Mouse (Mus musculus) cerebellum, adult 11-12 months (tissue): ENCODE measurements around the gene Specc1.

Experiments
- DNase-seq: peaks from one replicate; pipeline ENCODE4 v3.0.0; 2022

Gene Specc1

GRCm38 (mm10) chr11:61956572-61957295 lies at the start of gene Specc1:
TSS of gene Specc1 (plus strand) at chr11:61956763.
- peak; percentile 93 for DNase-seq

GRCm38 (mm10) chr11:61908315-61908714 lies 48.2 kb upstream of the Specc1 start:
- no peak for DNase-seq

- DNase-seq = no peak
Measured at GRCm38 (mm10) chr11:61919702-61920101, 36.9 kb upstream of the Specc1 start.

- no peak for DNase-seq
Measured at GRCm38 (mm10) chr11:61923309-61923708, 33.3 kb upstream of the Specc1 start.

- DNase-seq = no peak
Measured at GRCm38 (mm10) chr11:61929323-61930097, 27.1 kb upstream of the Specc1 start.

- DNase-seq = peak; percentile 95
Measured at GRCm38 (mm10) chr11:61930098-61930517, 26.5 kb upstream of the Specc1 start, which contains the start of gene Akap10. TSS of gene Akap10 (minus strand) at chr11:61930252.

GRCm38 (mm10) chr11:61930640-61931586 lies 25.6 kb upstream of the Specc1 start:
- DNase-seq = peak; percentile 16

- DNase-seq = no peak
Measured at GRCm38 (mm10) chr11:61937761-61938160, 18.8 kb upstream of the Specc1 start.

- DNase-seq = no peak
Measured at GRCm38 (mm10) chr11:61942903-61943302, 13.7 kb upstream of the Specc1 start.

GRCm38 (mm10) chr11:61944417-61944816 lies 12.1 kb upstream of the Specc1 start:
- DNase-seq = no peak

- DNase-seq = no peak
Measured at GRCm38 (mm10) chr11:61946608-61947007, 10.0 kb upstream of the Specc1 start.

- DNase-seq = no peak
Measured at GRCm38 (mm10) chr11:61949315-61949714, 7.2 kb upstream of the Specc1 start.

GRCm38 (mm10) chr11:61950632-61951031 lies 5.9 kb upstream of the Specc1 start:
- peak; percentile 77 for DNase-seq

- no peak for DNase-seq
Measured at GRCm38 (mm10) chr11:61955136-61955535, 1.4 kb upstream of the Specc1 start.

GRCm38 (mm10) chr11:61955951-61956350 lies 612 bp upstream of the Specc1 start:
- no peak for DNase-seq

- peak; percentile 59 for DNase-seq
Measured at GRCm38 (mm10) chr11:61957296-61957813, 792 bp downstream of the Specc1 start.

- DNase-seq = peak; percentile 59
Measured at GRCm38 (mm10) chr11:61958706-61959105, 2.1 kb downstream of the Specc1 start.

- no peak for DNase-seq
Measured at GRCm38 (mm10) chr11:61960096-61960495, 3.5 kb downstream of the Specc1 start.

- no peak for DNase-seq
Measured at GRCm38 (mm10) chr11:61962684-61963083, 6.1 kb downstream of the Specc1 start.

- no peak for DNase-seq
Measured at GRCm38 (mm10) chr11:61963193-61963592, 6.6 kb downstream of the Specc1 start.

GRCm38 (mm10) chr11:61964611-61965010 lies 8.0 kb downstream of the Specc1 start:
- no peak for DNase-seq

GRCm38 (mm10) chr11:61967034-61967433 lies 10.5 kb downstream of the Specc1 start:
- DNase-seq = no peak

GRCm38 (mm10) chr11:61968875-61969274 lies 12.3 kb downstream of the Specc1 start:
- DNase-seq = no peak
